Comparison of ENCODE assay signal across 9 mouse cellular contexts in genomic region chr14:24822876-24823567, GRCm38 (mm10).
DNase-seq lines count a peak whose midpoint lies in the region; ATAC-seq and TF ChIP-seq lines count a peak whose summit lies in the region.
"Had no signal": no experiment of that assay in that cellular context is flagged by ENCODE, and none has a peak within 500 bp of the region (broad histone marks: within the 10 kb centered on the region; RNA-seq: fewer than 3 reads in every experiment).

No protein-coding gene starts in this region.

- TF ChIP-seq POLR2A in olfactory bulb, adult 2 months (IDR thresholded peaks at IDR 0.05; ENCODE audit: insufficient read depth, low read depth, low read length), result no peak

- no peak overlapping the region for H3K4me3 ChIP-seq in embryonic facial prominence, embryonic 13.5 days
- no peak overlapping the region for H3K4me3 ChIP-seq in heart, embryonic 13.5 days
- no peak overlapping the region for H3K4me3 ChIP-seq in olfactory bulb, adult 2 months (ENCODE audit: insufficient read depth, low read depth, low read length)
- H3K4me3 ChIP-seq: neural tube, embryonic 12.5 days had no signal

- no peaks in the 10 kb centered on the region for H3K27me3 ChIP-seq in embryonic facial prominence, embryonic 13.5 days
- H3K27me3 ChIP-seq in heart, embryonic 13.5 days (replicated peaks), result no peaks in the 10 kb centered on the region
- H3K27me3 ChIP-seq: neural tube, embryonic 12.5 days had no signal

- H3K4me1 ChIP-seq in embryonic facial prominence, embryonic 13.5 days, result peaks cover 55% of the 10 kb centered on the region
- peaks cover 33% of the 10 kb centered on the region for H3K4me1 ChIP-seq in heart, embryonic 13.5 days
- H3K4me1 ChIP-seq in olfactory bulb, adult 2 months (ENCODE audit: control insufficient read depth, insufficient read depth, low read length), result peaks cover 20% of the 10 kb centered on the region

- 0 out of 2 replicates have a peak overlapping the region, but pooled peaks have one; percentile 46 for H3K9ac ChIP-seq in embryonic facial prominence, embryonic 13.5 days
- no peak overlapping the region for H3K9ac ChIP-seq in heart, embryonic 13.5 days
- H3K9ac ChIP-seq: neural tube, embryonic 12.5 days had no signal

- no peaks in the 10 kb centered on the region for H3K36me3 ChIP-seq in embryonic facial prominence, embryonic 13.5 days
- no peaks in the 10 kb centered on the region for H3K36me3 ChIP-seq in heart, embryonic 13.5 days
- H3K36me3 ChIP-seq: neural tube, embryonic 12.5 days had no signal

- WGBS in embryonic facial prominence, embryonic 13.5 days, result 33% methylated on average over 13 of the region's 13 CpGs
- WGBS in heart, embryonic 13.5 days, result 57% methylated on average over 13 of the region's 13 CpGs
- 45% methylated on average over 13 of the region's 13 CpGs for WGBS in olfactory bulb, adult 2 months

- ATAC-seq in embryonic facial prominence, embryonic 13.5 days (ENCODE audit: insufficient number of reproducible peaks, insufficient read depth, low FRiP score, low TSS enrichment, low read depth), result no peak
- ATAC-seq in heart, embryonic 13.5 days (ENCODE audit: extremely low read depth, insufficient number of reproducible peaks, low FRiP score, low TSS enrichment), result no peak
- no peak for ATAC-seq in erythroblast, adult 5-6 weeks (replicated peaks; ENCODE audit: low FRiP score, poor library complexity, severe bottlenecking)

- DNase-seq in layer of hippocampus, adult 18-20 months (ENCODE audit: low spot score in 2 of 2), result peak; percentile 34 to 55
- DNase-seq in layer of hippocampus, postnatal 25 days (ENCODE audit: extremely low spot score in 1 of 2, low spot score in 1 of 2), result no peak
- DNase-seq in T-cell, adult 2 months (ENCODE audit: low spot score), result no peak
- DNase-seq in spleen, postnatal 10 days (ENCODE audit: low spot score in 2 of 2), result no peak

- peak overlapping the region; percentile 82 for H3K27ac ChIP-seq in embryonic facial prominence, embryonic 13.5 days
- peak overlapping the region; percentile 50 for H3K27ac ChIP-seq in heart, embryonic 13.5 days (replicated peaks)
- 0 out of 2 replicates have a peak overlapping the region, but pooled peaks have one; percentile 1 for H3K27ac ChIP-seq in olfactory bulb, adult 2 months (ENCODE audit: insufficient read depth, low read depth, low read length)
- H3K27ac ChIP-seq: neural tube, embryonic 12.5 days had no signal

- peak overlapping the region; percentile 24; the same call in 1 of the 2 replicates for H3K4me2 ChIP-seq in embryonic facial prominence, embryonic 13.5 days
- no peak overlapping the region; the same call in 1 of the 2 replicates for H3K4me2 ChIP-seq in heart, embryonic 13.5 days
- H3K4me2 ChIP-seq: neural tube, embryonic 12.5 days had no signal

- H3K9me3 ChIP-seq in embryonic facial prominence, embryonic 13.5 days, result no peaks in the 10 kb centered on the region
- no peaks in the 10 kb centered on the region for H3K9me3 ChIP-seq in heart, embryonic 13.5 days
- H3K9me3 ChIP-seq: neural tube, embryonic 12.5 days had no signal

- TF ChIP-seq CTCF in olfactory bulb, adult 2 months (IDR thresholded peaks at IDR 0.05; ENCODE audit: insufficient read depth, low read depth, low read length), result no peak

Comparison
In these comparisons a context has a peak if more than half of its experiments do, and no peak if none do; other contexts are left out.
1. DNase-seq: peak in layer of hippocampus, adult 18-20 months (2 of 2); none in layer of hippocampus, postnatal 25 days (0 of 2), T-cell, adult 2 months (single experiment) and spleen, postnatal 10 days (0 of 2).
2. H3K27ac ChIP-seq: peak in every context shown above with its lines; median percentile 82 in embryonic facial prominence, embryonic 13.5 days; 50 in heart, embryonic 13.5 days; 1 in olfactory bulb, adult 2 months.